8 mouse cellular contexts compared by ENCODE assay signal in genomic region chr5:53809115-53809991, GRCm38 (mm10). TPM values are rescaled to one million over a fixed set of nuclear protein-coding genes. Genes with fewer than 3 reads are reported as not detected.
DNase-seq lines count a peak whose midpoint lies in the region; ATAC-seq and TF ChIP-seq lines count a peak whose summit lies in the region.

Gene Tbc1d19, plus strand, starts transcription at chr5:53809606.

- peak; percentile 99 for ATAC-seq in common myeloid progenitor, adult 5-6 weeks (replicated peaks; ENCODE audit: low read depth, poor library complexity, severe bottlenecking)
- ATAC-seq in hindbrain, embryonic 16.5 days, result peak; percentile 100

- TF ChIP-seq CTCF in gastrocnemius, adult 2 months (IDR thresholded peaks at IDR 0.05), result no peak

- peak within 1 kb of the TSS; percentile 97 for H3K4me3 ChIP-seq in gastrocnemius, adult 2 months
- peak within 1 kb of the TSS; percentile 66 for H3K4me3 ChIP-seq in hindbrain, embryonic 16.5 days (ENCODE audit: low read length)

- peak within 1 kb of the TSS; percentile 70 for H3K4me2 ChIP-seq in hindbrain, embryonic 16.5 days (ENCODE audit: low read length)

- intact Hi-C loops in gastrocnemius, adult 2 months (cut with DNase I), result no loop called here

- peak within 1 kb of the TSS; percentile 68 for H3K9ac ChIP-seq in hindbrain, embryonic 16.5 days (ENCODE audit: low read depth, low read length)

- no peaks in the 10 kb centered on the region for H3K36me3 ChIP-seq in hindbrain, embryonic 16.5 days (ENCODE audit: control insufficient read depth, insufficient read depth, low read length)

- DNase-seq in ZHBTc4 (ENCODE audit: low read depth, low spot score), result peak; percentile 94
- DNase-seq in gastrocnemius, adult 2 months, result peak; percentile 90
- peak; percentile 80 to 86 for DNase-seq in left cerebral cortex, adult 18-20 months (ENCODE audit: low spot score in 2 of 2)
- DNase-seq in lung, postnatal 4 days, result peak; percentile 89 to 91
- peak; percentile 91 for DNase-seq in retina, postnatal 1 day
- DNase-seq in thymus, postnatal 4 days, result peak; percentile 84

- peak within 1 kb of the TSS; percentile 85 for H3K27ac ChIP-seq in gastrocnemius, adult 2 months
- H3K27ac ChIP-seq in hindbrain, embryonic 16.5 days (ENCODE audit: low read depth, low read length), result peak within 1 kb of the TSS; percentile 31; the same call in 1 of the 2 replicates

- H3K27me3 ChIP-seq in hindbrain, embryonic 16.5 days (replicated peaks; ENCODE audit: control insufficient read depth, insufficient read depth, low read length), result 0 out of 2 replicates have a peak, but pooled peaks cover 2% of the 10 kb centered on the region

- no peaks in the 10 kb centered on the region for H3K9me3 ChIP-seq in hindbrain, embryonic 16.5 days (ENCODE audit: control insufficient read depth, low read length)

- H3K4me1 ChIP-seq in hindbrain, embryonic 16.5 days (ENCODE audit: control insufficient read depth, insufficient read depth, low read depth, low read length), result peaks cover 11% of the 10 kb centered on the region

- WGBS in hindbrain, embryonic 16.5 days, result 5% methylated on average over 36 of the region's 36 CpGs

RNA-seq across cellular contexts. Expression of gene Tbc1d19, which starts in this region (rescaled TPM):
- total RNA-seq in common myeloid progenitor, adult 5-6 weeks (2017), result 12.6 and 18.1 TPM in 2 replicates
- 10 to 100 TPM; 18.2 to 33.6 TPM for total RNA-seq in gastrocnemius, adult 2 months (2021)
- polyA plus RNA-seq in hindbrain, embryonic 16.5 days (2015; fragmentation: Nextera tagmentation; extraction: Ambion mirVana), result 75.2 and 76.4 TPM in 2 replicates
- total RNA-seq in left cerebral cortex, adult 18-20 months (2021), result 10 to 100 TPM; 37.1 to 39.4 TPM

Comparison
In these comparisons a context has a peak if more than half of its experiments do, and no peak if none do; other contexts are left out.
1. Peak in every context shown above with its lines: DNase-seq, ATAC-seq, H3K4me3 ChIP-seq and H3K27ac ChIP-seq.